Mouse (Mus musculus) hindbrain, embryonic 11.5 days (tissue): Measurements from ENCODE around the gene Pask. TPM values are rescaled to one million over a fixed set of nuclear protein-coding genes. Genes with fewer than 3 reads are reported as not detected.

ENCODE experiments used
- ATAC-seq: fragments of 200-750 bp; cut with Nextera tagmentation; 2 replicates; pipeline ENCODE4 v1.8.0; 2017; ENCODE audit warnings: mild to moderate bottlenecking, moderate TSS enrichment, moderate library complexity; ENCODE audit not compliant: low FRiP score
- DNase-seq: peaks from one replicate; pipeline ENCODE4 v3.0.0-alpha.2; 2015; ENCODE audit warnings: low spot score
- H3K27ac ChIP-seq: fragments of 300-500 bp; sonication (generic); 2 replicates; pipeline ENCODE4 v1.5.1; 2014; ENCODE audit warnings: mild to moderate bottlenecking, low read depth, low read length
- H3K27me3 ChIP-seq: fragments of 300-500 bp; sonication (generic); 2 replicates; pipeline ENCODE4 v1.6.1; 2014; ENCODE audit warnings: mild to moderate bottlenecking, low read length, moderate library complexity, mixed read lengths; ENCODE audit not compliant: control insufficient read depth, insufficient read depth
- H3K36me3 ChIP-seq: fragments of 300-500 bp; sonication (generic); 2 replicates; pipeline ENCODE4 v1.6.1; 2014; ENCODE audit warnings: mild to moderate bottlenecking, low read length, moderate library complexity, mixed read lengths; ENCODE audit not compliant: control insufficient read depth, insufficient read depth
- H3K4me1 ChIP-seq: fragments of 300-500 bp; sonication (generic); replicated peaks from 2 replicates; pipeline ENCODE4 v1.6.1; 2014; ENCODE audit warnings: low read length, mixed read lengths; ENCODE audit not compliant: control insufficient read depth, insufficient read depth
- H3K4me2 ChIP-seq: fragments of 300-500 bp; sonication (generic); replicated peaks from 2 replicates; pipeline ENCODE4 v1.6.1; 2014; ENCODE audit warnings: mild to moderate bottlenecking, low read depth, low read length
- H3K4me3 ChIP-seq: fragments of 300-500 bp; sonication (generic); 2 replicates; pipeline ENCODE4 v1.5.1; 2014; ENCODE audit warnings: low read depth, low read length
- H3K9ac ChIP-seq: fragments of 300-500 bp; sonication (generic); 2 replicates; pipeline ENCODE4 v1.6.1; 2014; ENCODE audit warnings: low read depth, low read length
- H3K9me3 ChIP-seq: fragments of 300-500 bp; sonication (generic); 2 replicates; pipeline ENCODE4 v1.6.1; 2016; ENCODE audit warnings: low read length; ENCODE audit not compliant: control insufficient read depth
- WGBS: fragments of 180-500 bp; shearing (Covaris S2); extraction: QIAGEN DNeasy Blood & Tissue Kit; methylation state at CpG from one replicate; pipeline ENCODE4 v1.1.7; 2014; 5-methylcytosine and 5-hydroxymethylcytosine counted together
- polyA plus RNA-seq: library from polyadenylated mRNA; unstranded; fragments of >200 nt; fragmentation: Nextera tagmentation; extraction: Ambion mirVana; gene quantifications from 2 replicates; pipeline ENCODE4 v1.2.1, GENCODE M21; 2014

Pask gene
- polyA plus RNA-seq, 1 experiment from 2014 or later: 12.1 TPM

- Histone ChIP-seq H3K9ac (no peak overlapping the region), H3K4me1 (no peaks in the 10 kb centered on the region), H3K4me2 (no peak overlapping the region), H3K36me3 (no peaks in the 10 kb centered on the region), H3K4me3 (no peak overlapping the region), H3K9me3 (no peaks in the 10 kb centered on the region), H3K27ac (no peak overlapping the region), H3K27me3 (no peaks in the 10 kb centered on the region)
- DNase-seq: no peak
- ATAC-seq: no peak
- WGBS: 75% methylated on average over 5 of the region's 6 CpGs
Observed at GRCm38 (mm10) chr1:93271751-93272150, 71.5 kb downstream of the Pask start.

- Histone ChIP-seq H3K9me3 (no peaks in the 10 kb centered on the region), H3K4me3 (no peak overlapping the region), H3K4me1 (no peaks in the 10 kb centered on the region), H3K27ac (no peak overlapping the region), H3K36me3 (no peaks in the 10 kb centered on the region), H3K9ac (no peak overlapping the region), H3K27me3 (no peaks in the 10 kb centered on the region), H3K4me2 (no peak overlapping the region)
- DNase-seq: no peak
- 77% methylated on average over 3 of the region's 3 CpGs for WGBS
- no peak for ATAC-seq
Observed at GRCm38 (mm10) chr1:93270516-93271240, 72.6 kb downstream of the Pask start.

- DNase-seq: no peak
- ATAC-seq: no peak
- Histone ChIP-seq H3K36me3 (no peaks in the 10 kb centered on the region), H3K27me3 (no peaks in the 10 kb centered on the region), H3K4me3 (no peak overlapping the region), H3K9me3 (no peaks in the 10 kb centered on the region), H3K4me1 (no peaks in the 10 kb centered on the region), H3K27ac (no peak overlapping the region), H3K4me2 (no peak overlapping the region), H3K9ac (no peak overlapping the region)
- 87% methylated on average over 2 of the region's 2 CpGs for WGBS
Observed at GRCm38 (mm10) chr1:93268246-93268645, 75.0 kb downstream of the Pask start.

- ATAC-seq (no peak), DNase-seq (peak; percentile 6)
- Histone ChIP-seq H3K27ac (no peak overlapping the region), H3K4me1 (no peaks in the 10 kb centered on the region), H3K27me3 (no peaks in the 10 kb centered on the region), H3K36me3 (no peaks in the 10 kb centered on the region), H3K4me2 (no peak overlapping the region), H3K9me3 (no peaks in the 10 kb centered on the region), H3K9ac (no peak overlapping the region), H3K4me3 (no peak overlapping the region)
- 47% methylated on average over 3 of the region's 3 CpGs for WGBS
Observed at GRCm38 (mm10) chr1:93267207-93267606, 76.1 kb downstream of the Pask start.

Other genes starting within 250 kb of the Pask start
- gene Kif1a, start 241.5 kb downstream of the Pask start, polyA plus RNA-seq: 72.0 and 82.8 TPM in 2 replicates
- gene Agxt, start 208.2 kb downstream of the Pask start, polyA plus RNA-seq: not detected in 2 replicates
- 0.49 and 0.77 TPM in 2 replicates for gene 2310007B03Rik, start 182.5 kb downstream of the Pask start, polyA plus RNA-seq
- gene Crocc2, start 174.8 kb downstream of the Pask start, polyA plus RNA-seq: 0.09 and 0.18 TPM in 2 replicates
- gene Sned1, start 107.6 kb downstream of the Pask start, polyA plus RNA-seq: 1.5 and 4.0 TPM in 2 replicates
- 33.0 and 35.3 TPM in 2 replicates for gene Mterf4, start 37.6 kb downstream of the Pask start, polyA plus RNA-seq
- 79.4 and 89.3 TPM in 2 replicates for gene Ppp1r7, start 628 bp downstream of the Pask start, polyA plus RNA-seq
- gene Ano7, start 30.4 kb upstream of the Pask start, polyA plus RNA-seq: 0.23 TPM in 1 of 2 replicates, not detected in the other
- gene Hdlbp, start 135.3 kb upstream of the Pask start, polyA plus RNA-seq: 80.7 and 117 TPM in 2 replicates
- gene Farp2, start 168.6 kb upstream of the Pask start, polyA plus RNA-seq: 4.6 and 6.0 TPM in 2 replicates